Mouse (Mus musculus) thymus, adult 2 months (tissue): ENCODE data around the gene Polr3gl. TPM values are rescaled to one million over a fixed set of nuclear protein-coding genes. Genes with fewer than 3 reads are reported as not detected.

Source experiments
- DNase-seq: peaks from one replicate; pipeline ENCODE4 v3.0.0; 2021
- H3K27ac ChIP-seq: fragments of 200-500 bp; 2 replicates; pipeline ENCODE4 v1.5.1; 2012; ENCODE audit warnings: low read length, control low read depth; ENCODE audit not compliant: control insufficient read depth, insufficient read depth
- H3K27me3 ChIP-seq: fragments of 200-500 bp; 2 replicates; pipeline ENCODE4 v1.6.1; 2012; ENCODE audit warnings: mild to moderate bottlenecking, low read length, moderate library complexity, mixed read lengths; ENCODE audit not compliant: control insufficient read depth, insufficient read depth
- H3K36me3 ChIP-seq: fragments of 200-500 bp; 2 replicates; pipeline ENCODE4 v1.6.1; 2012; ENCODE audit warnings: mild to moderate bottlenecking, low read length, moderate library complexity; ENCODE audit not compliant: control insufficient read depth, insufficient read depth
- H3K4me1 ChIP-seq: fragments of 200-500 bp; replicated peaks from 2 replicates; pipeline ENCODE4 v1.6.1; 2012; ENCODE audit warnings: low read length; ENCODE audit not compliant: control insufficient read depth, insufficient read depth
- H3K4me3 ChIP-seq: fragments of 200-500 bp; 2 replicates; pipeline ENCODE4 v1.5.1; 2012; ENCODE audit warnings: mild to moderate bottlenecking, low read length, control low read depth, moderate library complexity; ENCODE audit not compliant: control insufficient read depth, insufficient read depth
- CTCF ChIP-seq: fragments of 200-500 bp; IDR thresholded peaks from 2 replicates; pipeline ENCODE4 v1.5.1; 2012; ENCODE audit warnings: mild to moderate bottlenecking, control low read depth, low read length, moderate library complexity, borderline replicate concordance; ENCODE audit not compliant: control insufficient read depth, poor library complexity, insufficient read depth; ENCODE audit errors: extremely low read depth
- POLR2A ChIP-seq: fragments of 200-500 bp; IDR thresholded peaks from 2 replicates; pipeline ENCODE4 v1.6.1; 2012; ENCODE audit warnings: mild to moderate bottlenecking, low read length, control low read depth, moderate library complexity; ENCODE audit not compliant: control insufficient read depth, poor library complexity, insufficient read depth; ENCODE audit errors: extremely low read depth
- WGBS: fragments of 180-500 bp; shearing (Covaris S2); methylation state at CpG from one replicate; pipeline ENCODE4 v1.1.7; 2018; 5-methylcytosine and 5-hydroxymethylcytosine counted together
- polyA plus RNA-seq: library from polyadenylated mRNA; depleted of rRNA; stranded (reverse); fragments of >200 nt; gene quantifications from 2 replicates; pipeline ENCODE4 v1.2.3, GENCODE M21; 2012

The Polr3gl gene
- polyA plus RNA-seq, 1 experiment: 17.8 TPM

DNA sequence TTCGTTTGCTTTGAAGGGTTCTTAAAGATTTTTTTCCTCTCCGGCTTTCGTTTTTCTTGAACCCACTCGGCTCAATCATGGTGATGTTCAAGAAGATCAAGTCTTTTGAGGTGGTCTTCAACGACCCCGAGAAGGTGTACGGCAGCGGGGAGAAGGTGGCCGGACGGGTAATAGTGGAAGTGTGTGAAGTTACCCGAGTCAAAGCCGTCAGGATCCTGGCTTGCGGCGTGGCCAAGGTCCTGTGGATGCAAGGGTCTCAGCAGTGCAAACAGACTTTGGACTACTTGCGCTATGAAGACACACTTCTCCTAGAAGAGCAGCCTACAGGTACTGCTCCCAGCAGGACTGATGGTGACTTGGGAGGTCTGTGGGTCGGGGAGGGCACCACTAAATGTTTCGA, 35.8 kb downstream of the Polr3gl start:
- Histone ChIP-seq H3K4me3 (peak overlapping the region; percentile 94), H3K36me3 (peaks cover 26% of the 10 kb centered on the region), H3K27me3 (no peaks in the 10 kb centered on the region), H3K27ac (peak overlapping the region; percentile 92), H3K4me1 (peaks cover 46% of the 10 kb centered on the region)
- TF ChIP-seq POLR2A (no peak), CTCF (no peak)
- peak; percentile 47 for DNase-seq
- 0% methylated on average over 17 of the region's 17 CpGs for WGBS

- DNase-seq: peak; percentile 100
- Histone ChIP-seq H3K36me3 (peaks cover 26% of the 10 kb centered on the region), H3K4me1 (peaks cover 45% of the 10 kb centered on the region), H3K27me3 (no peaks in the 10 kb centered on the region), H3K27ac (peak within 1 kb of the TSS; percentile 98), H3K4me3 (peak within 1 kb of the TSS; percentile 94)
- TF ChIP-seq CTCF (peak; percentile 52; the same call in 1 of the 2 replicates), POLR2A (peak; percentile 99)
- WGBS: under 1% methylated on average over 26 of the region's 26 CpGs
Measured at GRCm38 (mm10) chr3:96557694-96558093, 36.3 kb downstream of the Polr3gl start, which contains the start of gene Txnip. Gene Txnip, plus strand, starts transcription at chr3:96557957.

DNA sequence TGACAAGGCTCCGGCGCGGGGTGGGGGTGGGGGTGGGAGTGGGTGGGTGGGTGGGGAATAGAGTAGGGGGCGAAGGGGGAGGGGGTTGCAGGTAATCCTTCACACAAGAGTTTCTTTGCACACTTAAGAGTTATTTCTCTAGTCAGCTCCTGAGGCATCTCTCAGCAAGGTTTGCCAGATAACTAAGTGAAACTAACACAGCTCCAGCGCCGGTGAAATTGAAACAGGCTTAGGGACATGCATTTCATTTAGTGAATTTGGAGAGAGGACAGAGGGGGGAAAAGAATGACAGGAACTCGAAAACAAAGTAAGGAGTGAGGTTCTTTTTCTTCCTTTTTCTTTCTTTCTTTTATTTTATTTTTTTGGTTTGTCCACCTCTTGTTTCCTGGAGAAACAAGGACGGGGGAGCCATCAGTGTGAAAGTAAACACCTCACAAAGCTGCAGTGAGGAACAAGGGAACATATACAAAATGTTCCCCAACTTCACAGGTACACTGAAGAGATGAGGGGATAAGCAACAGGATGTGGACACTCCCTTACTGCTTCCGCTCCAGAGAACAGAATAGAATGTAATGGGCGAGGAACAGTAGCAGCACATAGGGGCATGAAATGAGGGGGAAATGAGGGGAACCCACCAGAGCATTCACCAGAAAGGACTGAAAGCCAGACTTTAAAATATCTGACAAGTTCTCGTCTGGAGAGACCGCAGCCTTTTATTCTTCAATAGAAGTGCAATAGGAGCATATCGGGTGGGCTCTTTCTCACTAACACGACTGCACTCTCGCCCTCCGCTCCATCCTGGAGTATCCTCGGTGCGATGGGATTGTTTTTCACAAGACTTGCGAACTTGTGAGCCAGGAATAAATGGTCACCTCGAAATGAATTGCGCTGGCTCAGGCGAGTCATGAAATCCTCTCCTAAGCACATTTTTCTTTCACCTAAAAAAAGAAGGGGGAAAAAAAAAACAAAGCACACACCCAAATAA, 37.0 kb downstream of the Polr3gl start:
- H3K4me1 ChIP-seq: peaks cover 40% of the 10 kb centered on the region
- no peaks in the 10 kb centered on the region for H3K27me3 ChIP-seq
- peak overlapping the region; percentile 58 for H3K4me3 ChIP-seq
- H3K27ac ChIP-seq: peak overlapping the region; percentile 98
- peak; percentile 58 for DNase-seq
- under 1% methylated on average over 22 of the region's 22 CpGs for WGBS
- peaks cover 26% of the 10 kb centered on the region for H3K36me3 ChIP-seq
- TF ChIP-seq CTCF (no peak), POLR2A (no peak)

- peaks cover 36% of the 10 kb centered on the region for H3K4me1 ChIP-seq
- DNase-seq: no peak
- no peak overlapping the region for H3K4me3 ChIP-seq
- TF ChIP-seq POLR2A (no peak), CTCF (no peak)
- WGBS: 41% methylated on average over 15 of the region's 15 CpGs
- H3K36me3 ChIP-seq: peaks cover 22% of the 10 kb centered on the region
- H3K27me3 ChIP-seq: no peaks in the 10 kb centered on the region
- H3K27ac ChIP-seq: peak overlapping the region; percentile 98
Measured at GRCm38 (mm10) chr3:96555999-96556614, 37.9 kb downstream of the Polr3gl start.

DNA sequence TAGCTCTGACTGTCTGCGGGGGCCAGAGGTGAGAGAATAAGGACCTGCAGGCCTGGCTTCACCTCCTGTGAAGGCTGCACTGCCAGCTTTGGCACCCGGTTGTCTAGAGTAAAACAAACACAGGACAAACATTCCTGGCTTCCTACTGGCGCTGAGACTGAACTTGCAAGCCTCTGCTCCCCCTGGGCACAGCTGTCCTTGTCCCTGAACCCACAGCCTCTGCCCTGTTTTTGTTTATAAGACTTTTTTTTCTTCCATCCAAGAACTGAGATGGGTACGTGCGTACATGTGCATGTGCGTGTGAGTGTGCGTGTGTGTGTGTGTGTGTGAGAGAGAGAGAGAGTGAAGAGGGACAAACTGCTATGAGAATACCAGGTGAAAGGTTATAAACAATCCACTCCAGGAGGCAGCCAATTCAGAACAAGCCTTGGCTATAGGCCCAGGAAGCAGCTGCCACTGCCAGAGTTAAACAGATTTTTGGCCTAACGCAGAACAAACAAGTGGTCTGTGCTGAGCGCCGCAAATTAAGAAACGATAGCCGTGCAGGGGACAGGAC, 38.9 kb downstream of the Polr3gl start:
- no peak for DNase-seq
- H3K27me3 ChIP-seq: no peaks in the 10 kb centered on the region
- peak overlapping the region; percentile 98 for H3K27ac ChIP-seq
- no peak overlapping the region for H3K4me3 ChIP-seq
- peaks cover 12% of the 10 kb centered on the region for H3K36me3 ChIP-seq
- no peak for TF ChIP-seq POLR2A
- TF ChIP-seq CTCF: no peak
- H3K4me1 ChIP-seq: peaks cover 29% of the 10 kb centered on the region
- 56% methylated on average over 12 of the region's 12 CpGs for WGBS

GRCm38 (mm10) chr3:96554251-96554650, 39.7 kb downstream of the Polr3gl start:
- Histone ChIP-seq H3K27ac (no peak overlapping the region), H3K4me3 (no peak overlapping the region), H3K36me3 (peaks cover 3% of the 10 kb centered on the region), H3K27me3 (no peaks in the 10 kb centered on the region), H3K4me1 (peaks cover 22% of the 10 kb centered on the region)
- WGBS: 96% methylated on average over 6 of the region's 6 CpGs
- DNase-seq: no peak
- TF ChIP-seq POLR2A: no peak
